Mouse (Mus musculus) gastrocnemius, postnatal 36 days (tissue): ENCODE results near the gene Hmx3. TPM values are rescaled to one million over a fixed set of nuclear protein-coding genes. Genes with fewer than 3 reads are reported as not detected.
A peak's percentile ranks its signal among the peaks of the same experiment; 100 is the strongest.

Experiments used
- DNase-seq, 2 experiments: peaks; one replicate each; pipeline ENCODE4 v3.0.0; 2022
- intact Hi-C: fragments of 180-260 bp; cut with DNase I; formaldehyde crosslinking; loops from one replicate; pipeline ENCODE4 v1.15.1; 2025
- long read RNA-seq, 2 experiments: library from polyadenylated mRNA; stranded (forward); transcript quantifications; one replicate each; pipeline ENCODE4 v2.0.0; 2021
- total RNA-seq, 2 experiments: library from RNA; stranded (reverse); gene quantifications; 2 replicates each; pipeline ENCODE4 v1.2.3; 2021

The Hmx3 gene
- total RNA-seq: not detected
- long read RNA-seq, experiment 1: 0 reads
- long read RNA-seq, experiment 2: 0 reads

DNA sequence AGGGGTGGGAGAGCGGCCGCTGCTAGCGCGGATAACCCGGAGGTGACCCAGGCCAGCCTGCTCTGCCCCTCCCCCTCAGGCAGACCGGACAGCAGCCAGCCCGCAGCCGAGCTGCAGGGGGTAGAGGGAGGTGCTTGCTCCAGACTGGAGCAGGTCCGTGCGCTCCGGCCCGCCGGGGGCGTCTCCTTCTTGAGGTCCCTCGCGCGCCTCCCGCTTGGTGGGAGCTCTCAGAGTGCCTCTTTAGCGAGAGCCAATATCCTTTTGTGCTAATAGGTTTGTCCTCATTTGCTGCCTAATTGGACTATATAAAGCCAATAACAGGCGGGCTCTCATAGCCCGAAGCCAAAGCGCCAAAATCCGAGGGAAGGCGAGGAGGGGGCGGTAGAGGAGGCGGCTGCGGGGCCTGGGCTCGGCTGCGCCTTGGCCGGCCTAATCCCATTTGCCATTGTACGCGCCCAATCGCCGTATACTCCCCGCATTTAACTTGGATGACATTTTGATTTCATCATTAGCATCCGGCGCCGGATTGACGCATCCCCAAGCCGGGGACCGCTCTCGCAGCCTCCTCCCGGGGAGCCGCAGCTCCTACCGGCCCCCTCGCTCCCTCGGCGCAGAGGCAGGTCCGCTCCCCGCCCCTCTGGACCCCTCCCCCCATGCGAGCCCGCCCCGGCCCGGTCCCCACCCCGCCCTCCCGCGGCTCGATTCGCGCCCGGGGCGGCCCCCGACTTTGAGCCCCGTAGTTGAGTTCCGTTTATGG, at the start of gene Hmx3:
Gene Hmx3 (plus strand): TSS at position 753 of the 757 bp plus-strand sequence.
- intact Hi-C loops: no loop called here
- DNase-seq: no peak

- DNase-seq: no peak
- intact Hi-C loops: no loop called here
Observed at GRCm38 (mm10) chr7:131503739-131504138, 38.9 kb upstream of the Hmx3 start.

GRCm38 (mm10) chr7:131539979-131540378, 2.7 kb upstream of the Hmx3 start:
- peak; percentile 77 to 79 for DNase-seq
- intact Hi-C loops: loop anchor here (1.0 to 10.0 kb wide), 3 partner anchors 212 to 675 kb away; no protein-coding TSS in a partner anchor

DNA sequence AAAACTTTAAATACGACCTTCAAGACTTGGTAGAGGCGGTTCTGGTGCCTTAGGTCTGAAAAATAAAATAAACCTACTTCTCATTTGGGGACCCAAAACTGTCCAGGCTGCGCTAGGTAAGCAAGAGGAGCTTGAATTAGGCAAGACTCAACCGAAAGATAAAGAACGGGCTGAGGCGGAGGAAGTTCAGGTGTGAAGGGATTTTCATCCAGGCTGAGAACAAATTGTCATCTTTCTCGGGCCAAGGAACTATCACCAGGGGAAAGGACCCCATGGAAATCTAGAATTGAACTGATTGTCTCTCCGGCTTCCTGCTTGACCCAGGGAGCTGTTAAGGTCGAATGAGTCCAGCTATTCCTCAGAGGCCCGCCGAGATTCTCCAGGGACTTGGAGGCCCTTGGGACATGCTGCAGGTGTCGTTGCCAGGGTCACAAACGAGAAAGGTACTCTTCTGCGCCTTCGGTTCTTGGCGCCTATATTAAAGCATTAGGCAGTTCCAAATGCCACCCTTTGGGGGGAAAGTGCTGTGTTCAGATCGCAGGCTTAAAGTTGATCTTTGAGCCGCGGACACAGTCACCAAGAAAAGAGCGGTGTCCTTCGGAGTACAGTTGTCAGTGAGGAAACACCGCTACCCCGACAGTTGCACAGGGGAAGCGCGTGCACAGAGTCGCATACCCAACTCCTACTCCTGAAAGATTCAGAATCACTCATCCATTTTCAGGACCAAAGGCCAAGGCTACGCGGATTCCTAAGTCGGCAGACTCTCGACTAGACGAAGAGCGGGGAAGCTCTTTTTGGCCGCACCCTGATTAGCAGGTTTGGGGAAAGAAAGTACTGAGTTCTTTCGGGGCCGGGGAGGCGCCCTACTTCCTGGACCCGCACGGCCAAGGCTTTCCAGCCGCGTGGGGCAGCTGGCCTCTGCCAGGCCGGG, 1.2 kb upstream of the Hmx3 start:
- DNase-seq: no peak
- intact Hi-C loops: no loop called here

DNA sequence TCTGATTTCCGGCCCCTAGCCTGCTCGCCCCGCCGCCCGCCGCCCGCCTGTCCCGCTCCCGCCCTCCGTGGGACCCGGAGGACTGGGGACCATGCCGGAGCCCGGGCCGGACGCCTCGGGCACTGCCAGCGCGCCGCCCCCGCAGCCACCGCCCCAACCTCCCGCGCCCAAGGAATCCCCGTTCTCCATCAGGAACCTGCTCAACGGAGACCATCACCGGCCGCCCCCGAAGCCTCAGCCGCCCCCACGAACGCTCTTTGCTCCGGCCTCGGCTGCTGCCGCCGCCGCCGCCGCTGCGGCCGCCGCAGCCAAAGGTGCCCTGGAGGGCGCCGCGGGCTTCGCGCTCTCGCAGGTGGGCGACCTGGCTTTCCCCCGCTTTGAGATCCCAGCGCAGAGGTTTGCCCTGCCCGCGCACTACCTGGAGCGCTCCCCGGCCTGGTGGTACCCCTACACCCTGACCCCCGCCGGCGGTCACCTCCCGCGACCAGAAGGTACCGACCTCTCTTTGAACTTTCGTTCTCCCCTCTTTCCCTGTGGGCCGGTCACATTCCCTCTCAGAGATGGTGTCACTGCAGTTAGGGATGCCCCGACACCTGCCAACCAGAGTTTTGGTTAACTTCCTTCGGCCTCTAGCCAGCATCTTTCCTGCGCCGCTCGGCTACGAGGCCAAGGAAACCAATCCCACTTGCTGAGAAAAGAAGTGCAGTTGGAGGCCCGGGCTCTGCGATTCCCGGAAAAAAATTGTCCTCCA, 380 bp downstream of the Hmx3 start:
- no peak for DNase-seq
- intact Hi-C loops: no loop called here

DNA sequence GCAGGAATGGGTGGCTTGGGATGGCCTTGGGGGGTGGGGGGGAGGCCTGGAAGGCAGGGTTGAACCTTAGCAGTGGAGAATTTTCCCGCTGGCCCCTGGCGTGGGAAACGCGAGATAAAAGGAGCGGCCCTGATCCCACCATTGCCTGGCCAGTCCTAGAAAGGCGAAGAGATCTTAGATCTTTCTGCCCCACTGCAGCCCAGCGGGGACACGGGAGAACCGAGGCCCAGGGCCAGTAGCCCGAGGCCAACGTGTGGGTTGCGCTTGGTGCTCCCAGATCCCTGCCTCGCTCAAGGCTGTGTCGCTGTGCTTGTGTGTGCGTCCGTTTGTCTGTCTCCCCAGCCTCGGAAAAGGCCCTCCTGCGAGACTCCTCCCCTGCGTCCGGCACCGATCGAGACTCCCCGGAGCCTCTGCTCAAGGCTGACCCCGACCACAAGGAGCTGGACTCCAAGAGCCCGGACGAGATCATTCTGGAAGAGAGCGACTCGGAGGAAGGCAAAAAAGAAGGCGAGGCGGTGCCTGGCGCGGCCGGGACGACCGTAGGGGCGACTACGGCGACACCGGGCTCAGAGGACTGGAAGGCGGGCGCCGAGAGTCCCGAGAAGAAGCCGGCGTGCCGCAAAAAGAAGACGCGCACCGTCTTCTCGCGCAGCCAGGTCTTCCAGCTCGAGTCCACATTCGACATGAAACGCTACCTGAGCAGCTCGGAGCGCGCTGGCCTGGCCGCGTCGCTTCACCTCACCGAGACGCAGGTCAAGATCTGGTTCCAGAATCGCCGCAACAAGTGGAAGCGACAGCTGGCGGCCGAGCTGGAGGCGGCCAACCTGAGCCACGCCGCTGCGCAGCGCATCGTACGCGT, 1.2 kb downstream of the Hmx3 start:
- no peak for DNase-seq
- intact Hi-C loops: no loop called here

DNA sequence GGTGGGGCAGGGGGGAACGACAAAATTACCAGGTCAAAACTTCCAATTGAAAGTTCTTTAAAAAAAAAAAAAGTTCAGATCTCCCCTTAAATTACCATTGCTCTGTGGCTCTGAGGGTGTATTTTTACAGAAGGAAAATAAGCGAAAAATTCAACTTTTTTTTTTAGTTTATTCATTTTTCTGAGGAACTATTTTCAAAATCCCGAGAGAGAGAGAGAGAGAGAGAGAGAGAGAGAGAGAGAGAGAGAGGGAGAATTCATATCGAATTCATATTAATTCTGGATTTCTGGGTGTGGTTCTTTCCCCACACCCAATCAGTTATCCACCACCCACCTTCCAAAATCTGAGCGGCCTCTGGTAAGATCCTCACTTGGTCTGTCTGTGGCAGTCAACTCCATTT, 2.2 kb downstream of the Hmx3 start:
- no peak for DNase-seq
- intact Hi-C loops: no loop called here

DNA sequence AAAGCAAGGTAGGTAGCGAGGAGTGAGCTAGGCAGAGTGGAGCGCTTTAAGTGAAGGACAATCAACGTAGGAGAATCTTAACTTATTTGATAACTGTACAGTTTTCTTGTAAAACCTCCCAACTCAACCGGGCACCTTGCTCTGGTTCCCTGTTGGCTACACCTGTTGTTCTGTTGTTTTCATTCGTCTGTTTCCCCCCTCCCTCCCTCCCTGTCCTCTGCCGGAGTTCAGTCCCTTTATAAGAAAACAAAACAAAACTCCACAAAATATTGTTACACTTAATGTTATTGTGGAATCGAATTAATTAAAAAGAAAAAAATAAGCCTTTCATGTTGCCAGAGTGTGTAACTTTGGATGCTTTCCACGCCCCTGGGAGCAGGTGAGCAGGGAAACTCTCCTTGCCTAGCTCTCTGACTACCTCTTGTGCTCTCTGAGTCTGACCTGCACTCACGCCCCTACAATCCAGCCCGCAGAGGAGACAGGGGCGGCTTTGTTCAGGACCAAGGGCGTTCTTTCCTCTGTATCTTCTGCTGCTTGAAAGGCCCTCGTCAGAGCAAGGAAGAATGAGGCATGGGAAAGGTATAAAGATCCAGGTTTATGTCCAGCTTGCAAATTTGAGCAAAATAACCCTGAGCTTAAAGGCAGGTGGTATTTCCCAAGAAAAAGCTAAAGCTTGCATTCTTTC, 3.2 kb downstream of the Hmx3 start:
- intact Hi-C loops: no loop called here
- DNase-seq: no peak

DNA sequence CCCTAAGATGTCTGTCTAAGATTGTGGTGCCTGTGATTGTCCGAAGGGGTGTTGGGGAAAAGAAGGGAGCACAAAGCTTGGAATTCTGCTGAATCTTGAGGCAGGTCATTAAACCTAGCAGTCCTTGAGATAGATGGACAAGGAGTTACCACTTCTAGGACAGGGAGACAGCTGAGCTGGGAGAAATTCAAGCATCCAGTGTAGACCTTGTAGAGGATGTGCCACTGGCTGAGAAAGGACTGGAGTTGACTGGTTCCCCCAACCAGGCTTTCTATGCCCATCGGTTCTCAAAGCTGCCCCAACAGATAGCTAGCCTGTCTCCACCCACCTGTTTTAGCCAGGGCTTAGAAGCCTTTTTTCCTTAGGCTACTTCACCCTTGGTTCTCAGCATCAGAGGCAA, 3.8 kb downstream of the Hmx3 start:
- intact Hi-C loops: no loop called here
- DNase-seq: no peak

DNA sequence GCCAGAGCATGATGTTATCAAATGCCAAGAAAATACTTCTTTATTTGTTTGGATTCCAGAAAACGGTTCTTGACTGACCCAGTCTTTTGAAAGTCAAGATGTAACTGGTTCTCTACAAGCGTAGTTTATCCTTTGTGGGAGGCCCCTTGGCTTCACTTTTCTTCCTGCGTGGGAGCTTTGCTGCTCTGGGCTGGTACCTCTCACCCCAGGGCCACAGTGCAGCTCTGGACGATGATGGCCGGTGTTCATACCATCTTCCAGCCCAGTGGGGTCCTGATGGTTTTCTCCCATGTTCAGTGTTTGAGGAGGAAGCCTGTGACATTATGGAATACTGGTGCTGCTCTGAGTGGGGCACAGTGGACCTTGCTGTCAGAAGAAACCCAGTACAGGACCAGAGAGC, 4.8 kb downstream of the Hmx3 start:
- intact Hi-C loops: no loop called here
- DNase-seq: no peak

DNA sequence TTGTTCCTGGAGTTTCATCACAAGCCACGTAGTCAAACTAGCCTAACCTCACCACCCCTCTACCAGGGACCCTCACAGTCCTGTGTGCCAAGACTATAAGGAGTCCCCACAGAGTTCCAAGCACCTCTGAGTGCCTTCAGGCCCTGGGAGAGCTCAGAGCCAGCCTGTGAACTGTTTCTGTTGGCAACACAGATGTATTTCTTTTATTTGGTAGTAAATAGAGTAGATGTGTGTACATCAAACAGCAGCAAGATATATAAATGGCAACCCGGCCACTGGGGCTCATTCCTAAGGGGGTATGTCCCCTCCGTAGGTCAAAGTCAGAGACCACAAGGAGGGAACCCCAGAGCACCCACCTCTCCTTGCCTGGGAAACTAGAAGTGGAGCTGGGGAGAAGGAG, 5.8 kb downstream of the Hmx3 start, which contains the start of gene Hmx2:
Gene Hmx2 (plus strand): TSS at position 301 of the 400 bp plus-strand sequence.
- intact Hi-C loops: no loop called here
- no peak for DNase-seq

DNA sequence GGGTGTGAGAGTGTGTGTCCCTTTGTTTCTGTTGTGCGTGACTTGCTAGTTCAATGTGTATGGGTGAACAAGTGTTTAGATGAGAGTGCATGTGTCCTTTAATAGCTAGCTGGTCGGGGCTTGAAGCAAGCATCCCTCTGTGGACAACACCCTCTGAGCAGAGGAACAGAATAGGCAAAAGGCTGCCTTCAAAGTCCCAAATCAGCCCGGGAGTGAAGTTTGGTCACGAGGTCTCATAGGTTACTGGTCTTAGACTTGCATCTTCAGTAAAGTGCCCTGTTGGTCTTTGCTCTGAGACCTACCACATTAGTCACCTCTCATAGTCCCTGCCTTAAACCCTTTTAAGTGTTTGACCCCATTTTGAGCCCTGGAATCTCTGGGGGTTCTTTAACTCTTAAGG, 8.8 kb downstream of the Hmx3 start:
- DNase-seq: no peak
- intact Hi-C loops: no loop called here

DNA sequence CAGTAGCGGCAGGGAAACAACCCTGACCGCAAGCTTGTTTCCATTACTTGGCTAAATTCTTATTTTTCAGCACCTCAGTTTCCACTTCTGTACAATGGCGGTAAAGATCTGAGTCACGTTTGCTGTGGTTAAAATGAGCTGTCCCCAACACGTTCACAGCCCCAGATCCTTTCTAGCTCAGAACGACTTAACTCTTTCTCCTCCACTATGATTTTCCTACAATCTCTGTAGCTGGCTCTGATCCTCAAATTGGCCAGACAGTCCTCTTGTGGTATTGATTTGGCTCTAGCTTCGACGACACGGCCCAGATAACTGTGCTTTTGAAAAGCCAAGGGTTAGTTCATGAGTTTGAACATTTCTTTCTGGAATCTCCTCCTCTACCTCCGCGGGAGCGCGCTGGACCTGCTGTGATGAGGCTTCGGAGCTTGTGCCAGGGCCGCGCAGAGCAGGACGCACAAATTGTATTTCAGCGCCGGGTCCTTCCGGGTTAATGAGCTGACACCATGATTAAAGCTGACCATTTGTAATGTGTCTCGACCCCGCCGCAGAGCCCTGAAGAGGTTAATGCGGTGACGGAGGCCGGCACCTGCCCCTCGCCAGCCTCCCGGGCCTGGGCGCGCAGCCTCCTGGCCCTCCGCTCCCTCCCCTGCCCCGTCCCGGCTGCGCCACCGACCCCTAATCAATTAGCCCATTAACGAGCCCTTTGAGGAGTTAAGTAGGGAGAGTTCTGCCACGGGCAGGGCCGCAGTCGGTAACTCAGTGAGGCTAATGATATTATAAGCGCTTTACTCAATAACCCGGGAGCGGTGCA, 9.5 kb downstream of the Hmx3 start:
- no peak for DNase-seq
- intact Hi-C loops: no loop called here

DNA sequence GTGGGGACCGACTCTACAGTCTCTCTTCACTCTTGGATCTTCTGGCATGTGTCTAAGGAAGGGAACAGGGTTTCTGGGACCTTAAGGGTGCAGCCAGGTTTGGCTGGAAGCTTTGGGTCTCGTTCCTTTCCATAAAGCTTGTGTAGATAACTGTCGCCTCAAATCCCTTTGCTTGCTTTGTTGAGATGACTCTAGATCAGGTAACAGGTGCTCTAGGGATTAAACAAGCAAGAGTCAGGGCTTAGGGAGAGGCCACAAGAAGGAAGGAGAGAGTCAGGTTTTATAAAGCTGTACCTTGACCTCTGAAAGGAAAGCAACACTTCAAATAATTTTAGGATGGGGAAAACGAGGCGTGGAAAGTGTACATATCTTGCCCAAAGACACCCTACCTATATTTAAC, 10.1 kb downstream of the Hmx3 start:
- intact Hi-C loops: no loop called here
- no peak for DNase-seq

- no peak for DNase-seq
- intact Hi-C loops: no loop called here
Observed at GRCm38 (mm10) chr7:131553771-131554175, 11.1 kb downstream of the Hmx3 start.

DNA sequence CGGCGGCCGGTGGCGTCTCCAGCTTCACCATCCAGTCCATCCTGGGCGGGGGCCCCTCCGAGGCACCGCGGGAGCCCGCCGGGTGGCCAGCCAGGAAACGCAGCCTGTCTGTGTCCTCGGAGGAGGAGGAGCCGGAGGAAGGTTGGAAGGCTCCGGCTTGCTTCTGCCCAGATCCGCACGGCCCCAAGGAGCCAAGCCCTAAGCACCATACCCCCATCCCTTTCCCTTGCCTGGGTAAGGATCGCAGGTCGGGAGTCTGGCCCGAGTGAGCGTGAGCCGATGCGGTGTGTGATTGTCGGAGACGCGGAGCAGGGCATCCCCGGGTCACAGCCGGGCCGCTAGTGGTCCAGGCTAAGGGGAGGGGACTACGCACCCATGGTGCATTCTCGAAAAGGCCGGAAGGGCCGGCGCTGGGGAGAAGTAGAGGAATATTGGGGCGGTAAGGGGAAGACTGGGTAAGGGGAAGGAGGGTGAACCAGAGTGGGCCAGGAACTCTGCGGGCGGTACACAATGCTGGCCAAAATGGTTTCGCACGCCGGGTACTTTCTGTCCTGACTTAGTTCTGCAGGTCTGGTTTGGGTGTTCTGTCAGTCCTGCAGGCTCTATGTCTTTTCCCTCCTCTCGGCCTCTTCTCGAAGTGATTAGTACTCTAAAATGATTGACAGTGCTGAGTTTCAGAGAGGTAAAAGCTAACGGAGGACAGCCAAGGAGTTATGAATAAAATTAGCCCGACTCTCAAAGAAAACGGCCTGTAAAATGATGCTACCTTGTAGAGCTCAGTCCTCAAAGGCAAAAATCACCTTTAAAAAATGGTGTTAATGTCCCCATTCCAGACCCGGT, 11.9 kb downstream of the Hmx3 start:
- intact Hi-C loops: loop anchor here (5.0 kb wide), 1 partner anchor 142 kb away; the partner anchor contains the start of genes Acadsb and Ikzf5
- DNase-seq: no peak
